Mouse (Mus musculus): Measurements from ENCODE around the gene 1700037C18Rik. TPM values are rescaled to one million over a fixed set of nuclear protein-coding genes. Genes with fewer than 3 reads are reported as not detected.

1700037C18Rik gene
- polyA plus RNA-seq, 1 experiment from 2014 or later, result 1.9 TPM

- Histone ChIP-seq H3K4me2 (ENCODE audit: low read depth, low read length) (peak overlapping the region; percentile 79), H3K4me1 (ENCODE audit: control insufficient read depth, low read depth, low read length) (peaks cover 12% of the 10 kb centered on the region), H3K27ac (ENCODE audit: low read length) (peak overlapping the region; percentile 82), H3K27me3 (ENCODE audit: control insufficient read depth, insufficient read depth, low read depth, low read length) (no peaks in the 10 kb centered on the region), H3K9ac (ENCODE audit: low read depth, low read length) (peak overlapping the region; percentile 97), H3K9me3 (replicated peaks; ENCODE audit: control insufficient read depth, low read length) (no peaks in the 10 kb centered on the region), H3K36me3 (ENCODE audit: control insufficient read depth, insufficient read depth) (no peaks in the 10 kb centered on the region), H3K4me3 (ENCODE audit: low read depth, low read length) (peak overlapping the region; percentile 98)
- ATAC-seq (ENCODE audit: low read depth), result no peak
- 3% methylated on average over 10 of the region's 10 CpGs for WGBS (ENCODE audit: insufficient replicate concordance)
Measured at GRCm38 (mm10) chr16:3885065-3885670, 23.3 kb downstream of the 1700037C18Rik start.

GRCm38 (mm10) chr16:3884201-3885064, 24.1 kb downstream of the 1700037C18Rik start, which contains the start of the genes Zfp597 and Gm20695:
Zfp597 (minus strand) TSS chr16:3884561.
Gm20695 (plus strand) TSS chr16:3884648.
- WGBS (ENCODE audit: insufficient replicate concordance), result under 1% methylated on average over 87 of the region's 88 CpGs
- Histone ChIP-seq H3K36me3 (ENCODE audit: control insufficient read depth, insufficient read depth) (no peaks in the 10 kb centered on the region), H3K4me1 (ENCODE audit: control insufficient read depth, low read depth, low read length) (peaks cover 12% of the 10 kb centered on the region), H3K9ac (ENCODE audit: low read depth, low read length) (peak within 1 kb of the TSS; percentile 97), H3K27me3 (ENCODE audit: control insufficient read depth, insufficient read depth, low read depth, low read length) (no peaks in the 10 kb centered on the region), H3K4me2 (ENCODE audit: low read depth, low read length) (peak within 1 kb of the TSS; percentile 79), H3K9me3 (replicated peaks; ENCODE audit: control insufficient read depth, low read length) (no peaks in the 10 kb centered on the region), H3K4me3 (ENCODE audit: low read depth, low read length) (peak within 1 kb of the TSS; percentile 98), H3K27ac (ENCODE audit: low read length) (peak within 1 kb of the TSS; percentile 89)
- peak; percentile 99 for ATAC-seq (ENCODE audit: low read depth)

- no peak for ATAC-seq (ENCODE audit: low read depth)
- WGBS (ENCODE audit: insufficient replicate concordance), result 74% methylated on average over 4 of the region's 4 CpGs
- Histone ChIP-seq H3K4me2 (ENCODE audit: low read depth, low read length) (no peak overlapping the region), H3K4me3 (ENCODE audit: low read depth, low read length) (no peak overlapping the region), H3K9me3 (replicated peaks; ENCODE audit: control insufficient read depth, low read length) (no peaks in the 10 kb centered on the region), H3K36me3 (ENCODE audit: control insufficient read depth, insufficient read depth) (no peaks in the 10 kb centered on the region), H3K27me3 (ENCODE audit: control insufficient read depth, insufficient read depth, low read depth, low read length) (no peaks in the 10 kb centered on the region), H3K27ac (ENCODE audit: low read length) (no peak overlapping the region), H3K9ac (ENCODE audit: low read depth, low read length) (no peak overlapping the region), H3K4me1 (ENCODE audit: control insufficient read depth, low read depth, low read length) (peaks cover 16% of the 10 kb centered on the region)
Measured at GRCm38 (mm10) chr16:3876346-3876745, 32.1 kb downstream of the 1700037C18Rik start.

GRCm38 (mm10) chr16:3872216-3873047, 36.1 kb downstream of the 1700037C18Rik start, which contains the start of gene Naa60:
Naa60 (plus strand) TSS chr16:3872375.
- H3K4me2 ChIP-seq (ENCODE audit: low read depth, low read length), result peak within 1 kb of the TSS; percentile 81
- peaks cover 19% of the 10 kb centered on the region for H3K4me1 ChIP-seq (ENCODE audit: control insufficient read depth, low read depth, low read length)
- no peaks in the 10 kb centered on the region for H3K9me3 ChIP-seq (replicated peaks; ENCODE audit: control insufficient read depth, low read length)
- peaks cover 3% of the 10 kb centered on the region; the same call in 1 of the 2 replicates for H3K36me3 ChIP-seq (ENCODE audit: control insufficient read depth, insufficient read depth)
- no peaks in the 10 kb centered on the region for H3K27me3 ChIP-seq (ENCODE audit: control insufficient read depth, insufficient read depth, low read depth, low read length)
- H3K27ac ChIP-seq (ENCODE audit: low read length), result 0 out of 2 replicates have a peak within 1 kb of the TSS, but pooled peaks have one; percentile 3
- peak; percentile 92 for ATAC-seq (ENCODE audit: low read depth)
- WGBS (ENCODE audit: insufficient replicate concordance), result 6% methylated on average over 47 of the region's 47 CpGs
- peak within 1 kb of the TSS; percentile 69 for H3K4me3 ChIP-seq (ENCODE audit: low read depth, low read length)
- H3K9ac ChIP-seq (ENCODE audit: low read depth, low read length), result peak within 1 kb of the TSS; percentile 60

- peak overlapping the region; percentile 81 for H3K4me2 ChIP-seq (ENCODE audit: low read depth, low read length)
- H3K9me3 ChIP-seq (replicated peaks; ENCODE audit: control insufficient read depth, low read length), result no peaks in the 10 kb centered on the region
- peak overlapping the region; percentile 69 for H3K4me3 ChIP-seq (ENCODE audit: low read depth, low read length)
- no peak for ATAC-seq (ENCODE audit: low read depth)
- H3K4me1 ChIP-seq (ENCODE audit: control insufficient read depth, low read depth, low read length), result peaks cover 19% of the 10 kb centered on the region
- peak overlapping the region; percentile 60 for H3K9ac ChIP-seq (ENCODE audit: low read depth, low read length)
- H3K27ac ChIP-seq (ENCODE audit: low read length), result no peak overlapping the region
- 3% methylated on average over 16 of the region's 16 CpGs for WGBS (ENCODE audit: insufficient replicate concordance)
- no peaks in the 10 kb centered on the region for H3K27me3 ChIP-seq (ENCODE audit: control insufficient read depth, insufficient read depth, low read depth, low read length)
- H3K36me3 ChIP-seq (ENCODE audit: control insufficient read depth, insufficient read depth), result peaks cover 3% of the 10 kb centered on the region; the same call in 1 of the 2 replicates
Measured at GRCm38 (mm10) chr16:3871815-3872214, 36.7 kb downstream of the 1700037C18Rik start.

GRCm38 (mm10) chr16:3859254-3859653, 49.2 kb downstream of the 1700037C18Rik start:
- no peak for ATAC-seq (ENCODE audit: low read depth)
- no peak overlapping the region for H3K4me2 ChIP-seq (ENCODE audit: low read depth, low read length)
- no peaks in the 10 kb centered on the region; the same call in none of the 2 replicates for H3K36me3 ChIP-seq (ENCODE audit: control insufficient read depth, insufficient read depth)
- H3K9ac ChIP-seq (ENCODE audit: low read depth, low read length), result no peak overlapping the region
- no peak overlapping the region for H3K4me3 ChIP-seq (ENCODE audit: low read depth, low read length)
- no peaks in the 10 kb centered on the region for H3K4me1 ChIP-seq (ENCODE audit: control insufficient read depth, low read depth, low read length)
- no peaks in the 10 kb centered on the region for H3K9me3 ChIP-seq (replicated peaks; ENCODE audit: control insufficient read depth, low read length)
- H3K27ac ChIP-seq (ENCODE audit: low read length), result no peak overlapping the region
- no peaks in the 10 kb centered on the region for H3K27me3 ChIP-seq (ENCODE audit: control insufficient read depth, insufficient read depth, low read depth, low read length)
- 31% methylated on average over 4 of the region's 4 CpGs for WGBS (ENCODE audit: insufficient replicate concordance)

- 21% methylated on average over 1 of the region's 1 CpGs for whole genome bisulfite sequencing (ENCODE audit: insufficient replicate concordance)
- ATAC-seq (ENCODE audit: low read depth), result no peak
- Histone ChIP-seq H3K4me3 (ENCODE audit: low read depth, low read length) (no peak overlapping the region), H3K27me3 (ENCODE audit: control insufficient read depth, insufficient read depth, low read depth, low read length) (no peaks in the 10 kb centered on the region), H3K9me3 (replicated peaks; ENCODE audit: control insufficient read depth, low read length) (no peaks in the 10 kb centered on the region), H3K9ac (ENCODE audit: low read depth, low read length) (no peak overlapping the region), H3K27ac (ENCODE audit: low read length) (no peak overlapping the region), H3K36me3 (ENCODE audit: control insufficient read depth, insufficient read depth) (no peaks in the 10 kb centered on the region; the same call in 1 of the 2 replicates), H3K4me1 (ENCODE audit: control insufficient read depth, low read depth, low read length) (no peaks in the 10 kb centered on the region; the same call in 1 of the 2 replicates), H3K4me2 (ENCODE audit: low read depth, low read length) (no peak overlapping the region)
Measured at GRCm38 (mm10) chr16:3855776-3856175, 52.7 kb downstream of the 1700037C18Rik start.

GRCm38 (mm10) chr16:3854437-3855182, 53.9 kb downstream of the 1700037C18Rik start:
- no peak overlapping the region for H3K4me2 ChIP-seq (ENCODE audit: low read depth, low read length)
- no peaks in the 10 kb centered on the region; the same call in 1 of the 2 replicates for H3K4me1 ChIP-seq (ENCODE audit: control insufficient read depth, low read depth, low read length)
- no peak overlapping the region for H3K9ac ChIP-seq (ENCODE audit: low read depth, low read length)
- H3K4me3 ChIP-seq (ENCODE audit: low read depth, low read length), result no peak overlapping the region
- no peaks in the 10 kb centered on the region for H3K27me3 ChIP-seq (ENCODE audit: control insufficient read depth, insufficient read depth, low read depth, low read length)
- H3K36me3 ChIP-seq (ENCODE audit: control insufficient read depth, insufficient read depth), result no peaks in the 10 kb centered on the region
- no peak for ATAC-seq (ENCODE audit: low read depth)
- H3K27ac ChIP-seq (ENCODE audit: low read length), result no peak overlapping the region
- no peaks in the 10 kb centered on the region for H3K9me3 ChIP-seq (replicated peaks; ENCODE audit: control insufficient read depth, low read length)
- WGBS (ENCODE audit: insufficient replicate concordance), result 68% methylated on average over 11 of the region's 11 CpGs

Data from liver, embryonic 16.5 days (tissue).